Mouse (Mus musculus): Measurements from ENCODE around the gene Coro7. TPM values are rescaled to one million over a fixed set of nuclear protein-coding genes. Genes with fewer than 3 reads are reported as not detected.
A peak's percentile ranks its signal among the peaks of the same experiment; 100 is the strongest.

Gene Coro7
- polyA plus RNA-seq, 1 experiment from 2014 or later: 19.1 TPM

- Histone ChIP-seq H3K9me3 (no peaks in the 10 kb centered on the region), H3K27me3 (ENCODE audit: poor library complexity, severe bottlenecking) (no peaks in the 10 kb centered on the region), H3K27ac (no peak overlapping the region), H3K36me3 (replicated peaks) (peaks cover 64% of the 10 kb centered on the region), H3K4me3 (no peak overlapping the region), H3K4me1 (no peaks in the 10 kb centered on the region)
- 85% methylated on average over 5 of the region's 5 CpGs for WGBS
- DNase-seq (ENCODE audit: extremely low spot score, low spot score): no peak
Measured at GRCm38 (mm10) chr16:4670317-4670716, 9.3 kb downstream of the Coro7 start.

- 28% methylated on average over 3 of the region's 3 CpGs for WGBS
- Histone ChIP-seq H3K4me1 (no peaks in the 10 kb centered on the region), H3K27me3 (ENCODE audit: poor library complexity, severe bottlenecking) (no peaks in the 10 kb centered on the region), H3K9me3 (no peaks in the 10 kb centered on the region), H3K27ac (peak overlapping the region; percentile 54; the same call in 1 of the 2 replicates), H3K4me3 (no peak overlapping the region), H3K36me3 (replicated peaks) (peaks cover 55% of the 10 kb centered on the region)
- DNase-seq (ENCODE audit: extremely low spot score, low spot score): peak; percentile 83
Measured at GRCm38 (mm10) chr16:4667190-4667808, 12.3 kb downstream of the Coro7 start.

GRCm38 (mm10) chr16:4665726-4666125, 13.9 kb downstream of the Coro7 start:
- no peak for DNase-seq (ENCODE audit: extremely low spot score, low spot score)
- Histone ChIP-seq H3K36me3 (replicated peaks) (peaks cover 66% of the 10 kb centered on the region), H3K27me3 (ENCODE audit: poor library complexity, severe bottlenecking) (no peaks in the 10 kb centered on the region), H3K4me1 (no peaks in the 10 kb centered on the region), H3K4me3 (no peak overlapping the region), H3K9me3 (no peaks in the 10 kb centered on the region), H3K27ac (no peak overlapping the region)
- WGBS: 94% methylated on average over 2 of the region's 2 CpGs

GRCm38 (mm10) chr16:4663806-4664205, 15.8 kb downstream of the Coro7 start:
- Histone ChIP-seq H3K36me3 (replicated peaks) (peaks cover 57% of the 10 kb centered on the region), H3K27me3 (ENCODE audit: poor library complexity, severe bottlenecking) (no peaks in the 10 kb centered on the region), H3K4me1 (peaks cover 8% of the 10 kb centered on the region), H3K4me3 (no peak overlapping the region), H3K9me3 (no peaks in the 10 kb centered on the region), H3K27ac (no peak overlapping the region)
- DNase-seq (ENCODE audit: extremely low spot score, low spot score): no peak
- 85% methylated on average over 2 of the region's 2 CpGs for WGBS

GRCm38 (mm10) chr16:4661605-4662004, 18.0 kb downstream of the Coro7 start:
- no peaks in the 10 kb centered on the region for H3K9me3 ChIP-seq
- H3K4me1 ChIP-seq: peaks cover 27% of the 10 kb centered on the region
- no peak overlapping the region; the same call in 1 of the 2 replicates for H3K27ac ChIP-seq
- H3K4me3 ChIP-seq: no peak overlapping the region
- DNase-seq (ENCODE audit: extremely low spot score, low spot score): no peak
- WGBS: 74% methylated on average over 2 of the region's 2 CpGs
- H3K36me3 ChIP-seq (replicated peaks): peaks cover 41% of the 10 kb centered on the region
- no peaks in the 10 kb centered on the region for H3K27me3 ChIP-seq (ENCODE audit: poor library complexity, severe bottlenecking)

- H3K27ac ChIP-seq: peak overlapping the region; percentile 86
- H3K36me3 ChIP-seq (replicated peaks): peaks cover 37% of the 10 kb centered on the region
- H3K4me3 ChIP-seq: peak overlapping the region; percentile 7; the same call in 1 of the 2 replicates
- no peak for DNase-seq (ENCODE audit: extremely low spot score, low spot score)
- H3K9me3 ChIP-seq: no peaks in the 10 kb centered on the region
- 12% methylated on average over 2 of the region's 2 CpGs for WGBS
- no peaks in the 10 kb centered on the region for H3K27me3 ChIP-seq (ENCODE audit: poor library complexity, severe bottlenecking)
- H3K4me1 ChIP-seq: peaks cover 50% of the 10 kb centered on the region
Measured at GRCm38 (mm10) chr16:4659326-4659725, 20.3 kb downstream of the Coro7 start.

- peak; percentile 67 for DNase-seq (ENCODE audit: extremely low spot score, low spot score)
- H3K4me3 ChIP-seq: peak overlapping the region; percentile 7; the same call in 1 of the 2 replicates
- no peaks in the 10 kb centered on the region for H3K9me3 ChIP-seq
- H3K27me3 ChIP-seq (ENCODE audit: poor library complexity, severe bottlenecking): no peaks in the 10 kb centered on the region
- H3K27ac ChIP-seq: peak overlapping the region; percentile 86
- H3K4me1 ChIP-seq: peaks cover 55% of the 10 kb centered on the region
- 29% methylated on average over 11 of the region's 11 CpGs for WGBS
- H3K36me3 ChIP-seq (replicated peaks): peaks cover 39% of the 10 kb centered on the region
Measured at GRCm38 (mm10) chr16:4658781-4659245, 20.8 kb downstream of the Coro7 start.

GRCm38 (mm10) chr16:4656571-4657081, 23.0 kb downstream of the Coro7 start:
- Histone ChIP-seq H3K36me3 (replicated peaks) (peaks cover 50% of the 10 kb centered on the region), H3K9me3 (no peaks in the 10 kb centered on the region), H3K4me3 (no peak overlapping the region), H3K27me3 (ENCODE audit: poor library complexity, severe bottlenecking) (no peaks in the 10 kb centered on the region), H3K27ac (peak overlapping the region; percentile 75), H3K4me1 (peaks cover 72% of the 10 kb centered on the region)
- DNase-seq (ENCODE audit: extremely low spot score, low spot score): no peak
- 69% methylated on average over 9 of the region's 9 CpGs for WGBS

GRCm38 (mm10) chr16:4655764-4656570, 23.6 kb downstream of the Coro7 start:
- Histone ChIP-seq H3K9me3 (no peaks in the 10 kb centered on the region), H3K4me1 (peaks cover 79% of the 10 kb centered on the region), H3K4me3 (no peak overlapping the region), H3K36me3 (replicated peaks) (peaks cover 50% of the 10 kb centered on the region), H3K27me3 (ENCODE audit: poor library complexity, severe bottlenecking) (no peaks in the 10 kb centered on the region), H3K27ac (peak overlapping the region; percentile 75)
- DNase-seq (ENCODE audit: extremely low spot score, low spot score): no peak
- 38% methylated on average over 11 of the region's 11 CpGs for WGBS

GRCm38 (mm10) chr16:4655251-4655734, 24.3 kb downstream of the Coro7 start:
- Histone ChIP-seq H3K27ac (peak overlapping the region; percentile 75), H3K36me3 (replicated peaks) (peaks cover 49% of the 10 kb centered on the region), H3K9me3 (no peaks in the 10 kb centered on the region), H3K27me3 (ENCODE audit: poor library complexity, severe bottlenecking) (no peaks in the 10 kb centered on the region), H3K4me3 (no peak overlapping the region), H3K4me1 (peaks cover 82% of the 10 kb centered on the region)
- DNase-seq (ENCODE audit: extremely low spot score, low spot score): no peak
- WGBS: 73% methylated on average over 4 of the region's 4 CpGs

- Histone ChIP-seq H3K9me3 (no peaks in the 10 kb centered on the region), H3K36me3 (replicated peaks) (peaks cover 53% of the 10 kb centered on the region), H3K27me3 (ENCODE audit: poor library complexity, severe bottlenecking) (no peaks in the 10 kb centered on the region), H3K4me1 (peaks cover 82% of the 10 kb centered on the region), H3K4me3 (no peak overlapping the region), H3K27ac (peak overlapping the region; percentile 75)
- DNase-seq (ENCODE audit: extremely low spot score, low spot score): no peak
- WGBS: 87% methylated on average over 10 of the region's 10 CpGs
Measured at GRCm38 (mm10) chr16:4654706-4655105, 24.9 kb downstream of the Coro7 start.

GRCm38 (mm10) chr16:4652707-4653416, 26.7 kb downstream of the Coro7 start:
- peak overlapping the region; percentile 81 for H3K27ac ChIP-seq
- peaks cover 84% of the 10 kb centered on the region for H3K4me1 ChIP-seq
- WGBS: 69% methylated on average over 4 of the region's 4 CpGs
- H3K27me3 ChIP-seq (ENCODE audit: poor library complexity, severe bottlenecking): no peaks in the 10 kb centered on the region
- H3K4me3 ChIP-seq: no peak overlapping the region
- peaks cover 71% of the 10 kb centered on the region for H3K36me3 ChIP-seq (replicated peaks)
- H3K9me3 ChIP-seq: no peaks in the 10 kb centered on the region
- no peak for DNase-seq (ENCODE audit: extremely low spot score, low spot score)

All from forebrain, embryonic 10.5 days (tissue).